Mouse (Mus musculus) embryo, embryonic 10.5 days (tissue): ENCODE results near the gene Ckap2l.

ENCODE experiments used
- DNase-seq: peaks from one replicate; pipeline ENCODE4 v3.0.0-alpha.2; 2015; ENCODE audit warnings: low spot score

The Ckap2l gene

DNA sequence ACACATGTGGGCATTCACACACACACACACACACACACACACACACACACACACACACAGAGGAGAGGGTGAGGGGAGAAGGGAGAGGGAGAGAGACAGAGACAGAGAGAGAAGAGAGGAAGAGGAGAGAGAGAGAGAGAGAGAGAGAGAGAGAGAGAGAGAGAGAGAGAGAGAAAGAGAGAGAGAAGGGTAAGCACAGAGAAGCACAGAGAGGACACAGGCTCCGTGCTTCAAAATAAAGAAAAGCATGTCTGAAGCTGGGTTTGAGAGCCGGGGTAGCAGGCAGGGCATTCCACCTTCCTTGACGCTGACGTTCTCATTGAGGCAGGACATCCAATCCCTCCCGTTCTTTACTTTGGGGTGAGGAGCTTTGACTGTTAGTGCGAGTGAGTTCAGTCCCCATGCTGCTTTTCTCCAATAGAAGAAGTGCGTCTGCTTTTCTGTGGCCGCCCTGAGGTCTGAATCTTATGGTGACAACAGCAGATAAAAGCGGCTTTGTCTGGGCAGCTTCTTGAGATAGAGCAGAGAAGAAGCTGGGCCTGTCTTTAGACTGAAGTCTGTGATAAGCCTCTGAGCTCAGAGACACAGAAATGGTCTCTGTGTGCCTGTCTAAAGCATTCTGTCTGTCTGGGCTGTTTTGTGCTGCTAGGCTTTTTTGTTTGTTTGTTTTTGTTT lies 63.1 kb downstream of the Ckap2l start:
- no peak for DNase-seq

GRCm38 (mm10) chr2:129233218-129233617 lies 63.8 kb downstream of the Ckap2l start:
- DNase-seq = no peak

- no peak for DNase-seq
Measured at GRCm38 (mm10) chr2:129232484-129232883, 64.5 kb downstream of the Ckap2l start.

DNA sequence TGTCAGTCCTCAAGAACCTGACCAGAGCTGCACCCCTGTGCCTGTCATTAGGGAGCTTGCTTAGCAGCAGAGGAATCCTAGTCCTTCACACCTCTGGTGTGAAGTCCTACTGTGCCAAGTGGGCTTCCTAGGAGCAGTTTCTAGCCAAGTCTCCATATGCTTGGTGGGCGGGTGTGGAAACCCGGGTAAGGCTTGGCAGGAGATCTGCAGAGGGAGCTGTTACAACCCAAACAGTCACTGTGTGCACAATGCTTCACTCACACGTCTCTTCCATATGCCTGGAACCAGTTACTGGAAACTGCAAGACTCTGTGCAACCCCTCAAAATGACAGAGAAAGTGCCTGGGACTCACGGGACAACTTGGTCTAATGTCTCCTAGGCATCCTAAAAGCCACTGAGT lies 65.0 kb downstream of the Ckap2l start:
- no peak for DNase-seq

GRCm38 (mm10) chr2:129229316-129229715 lies 67.7 kb downstream of the Ckap2l start:
- no peak for DNase-seq

DNA sequence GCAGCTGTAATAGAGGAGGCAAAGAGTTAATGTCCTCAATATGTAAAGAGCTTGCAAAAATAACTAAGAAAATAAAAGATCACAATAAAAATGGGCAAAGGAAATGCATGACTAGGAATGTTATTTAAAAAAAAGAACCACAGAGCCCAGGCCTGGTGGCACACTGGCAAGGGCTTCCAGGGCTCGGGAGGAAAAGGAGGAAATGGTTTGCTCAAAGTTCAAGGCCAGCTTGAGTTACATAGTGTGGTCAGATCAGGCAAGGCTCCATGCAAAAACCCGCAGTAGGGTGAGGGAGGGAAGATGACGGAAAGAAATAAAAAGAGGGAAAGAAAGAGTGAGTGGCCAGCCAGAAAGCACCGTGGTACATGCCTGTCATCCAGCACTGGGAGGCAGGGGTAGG lies 68.4 kb downstream of the Ckap2l start:
- DNase-seq = no peak

DNA sequence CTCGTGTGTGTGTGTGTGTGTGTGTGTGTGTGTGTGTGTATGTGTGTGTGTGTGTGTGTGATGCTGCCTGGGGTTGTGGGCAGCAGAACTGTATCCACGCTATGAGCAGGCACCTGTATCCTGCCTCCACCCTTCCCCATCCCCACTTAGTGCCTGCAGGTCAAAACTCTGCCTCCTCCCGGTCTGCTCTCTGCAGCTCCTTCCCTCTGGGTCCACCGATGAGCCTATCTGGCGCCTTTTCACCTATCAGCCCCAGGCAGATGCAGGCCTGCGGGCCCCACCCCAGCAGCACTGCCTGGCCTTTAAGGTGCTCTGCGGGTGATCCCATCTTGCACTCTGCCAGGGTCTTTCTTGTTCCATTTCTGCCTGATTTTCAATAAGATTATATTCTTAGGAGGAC lies 69.3 kb downstream of the Ckap2l start:
- DNase-seq = no peak

DNA sequence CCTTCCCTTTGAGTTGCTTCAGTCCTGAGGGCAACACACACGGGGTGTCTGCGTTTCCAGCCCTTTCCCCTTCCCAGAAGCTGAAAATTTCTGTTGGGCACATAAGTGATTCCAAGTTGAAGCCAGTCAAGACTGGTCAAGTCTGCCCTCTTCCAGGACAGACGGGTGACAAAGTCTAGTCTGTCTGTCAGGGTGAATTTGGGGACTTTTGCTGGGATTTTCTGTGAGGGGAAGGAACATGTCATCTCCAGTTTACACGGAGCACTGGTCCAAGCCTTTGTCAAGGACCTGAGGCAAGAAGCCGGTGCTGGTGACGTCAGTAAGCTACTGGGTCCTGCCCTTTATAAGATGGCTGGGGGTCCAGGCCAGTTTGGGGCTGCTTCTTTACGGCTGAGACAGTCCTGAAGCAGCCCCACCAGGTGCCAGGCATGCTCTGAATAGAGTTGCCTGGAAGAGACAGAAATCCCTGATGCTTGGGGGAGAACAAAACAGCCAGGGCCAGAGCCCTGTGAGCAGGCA lies 69.9 kb downstream of the Ckap2l start:
- no peak for DNase-seq

GRCm38 (mm10) chr2:129226296-129226851 lies 70.6 kb downstream of the Ckap2l start:
- DNase-seq = peak; percentile 20

- DNase-seq = no peak
Measured at GRCm38 (mm10) chr2:129225251-129225819, 71.7 kb downstream of the Ckap2l start.

DNA sequence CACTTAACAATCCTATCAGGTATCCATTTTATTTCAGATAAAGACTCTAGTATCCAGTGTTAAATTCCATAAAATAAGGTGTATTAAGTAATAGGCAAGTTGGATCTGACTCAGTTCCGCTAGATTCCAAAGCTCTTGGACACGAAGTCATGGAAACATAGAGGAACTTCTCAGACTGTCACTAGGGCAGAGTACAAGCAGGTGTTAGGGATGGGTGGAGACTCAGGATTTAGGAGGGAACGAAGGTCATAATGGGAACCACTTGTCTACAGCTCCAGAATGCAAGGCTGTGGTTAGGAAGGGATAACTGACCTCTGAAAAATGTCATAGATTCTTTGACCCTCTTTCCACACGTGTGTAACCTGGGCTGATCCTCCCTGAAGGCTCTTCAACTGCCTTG lies 72.8 kb downstream of the Ckap2l start:
- no peak for DNase-seq

DNA sequence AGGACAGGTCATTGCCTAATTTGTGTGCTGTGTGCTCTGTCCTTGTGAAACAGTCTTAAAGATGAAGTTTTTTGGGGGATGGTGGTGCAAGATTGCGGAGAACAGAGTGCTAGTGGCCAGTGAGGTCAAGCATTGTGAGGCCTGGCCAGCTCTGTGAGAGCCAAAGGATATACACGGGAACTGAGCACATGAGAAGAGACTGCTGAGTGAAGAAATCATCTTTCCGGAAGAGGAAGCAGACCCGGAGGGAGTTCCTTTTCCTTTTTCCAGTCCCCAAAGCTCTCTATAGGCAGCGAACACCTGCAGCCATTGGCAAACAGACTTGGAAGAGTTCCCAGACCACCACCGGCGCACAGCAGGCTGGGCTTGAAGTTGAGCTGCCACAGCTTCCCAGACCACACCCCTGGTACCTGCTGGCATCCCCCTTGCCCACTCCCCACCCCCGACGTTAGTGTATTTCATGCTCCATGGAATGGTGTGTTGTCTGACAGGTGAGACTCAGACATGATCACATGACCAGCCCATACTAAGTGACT lies 75.8 kb downstream of the Ckap2l start:
- DNase-seq = no peak

GRCm38 (mm10) chr2:129218537-129219105 lies 78.4 kb downstream of the Ckap2l start:
- DNase-seq = no peak
